Mouse (Mus musculus): ENCODE measurements around the gene Nfic.

GRCm38 (mm10) chr10:81364666-81365065, 90.8 kb downstream of the Nfic start:
- TF ChIP-seq CTCF (IDR thresholded peaks at IDR 0.05; ENCODE audit: extremely low read depth, insufficient read length, insufficient replicate concordance, low read depth, low read length): no peak
- TF ChIP-seq POLR2A (IDR thresholded peaks at IDR 0.05; ENCODE audit: low read depth, low read length): no peak
